Mouse (Mus musculus): ENCODE data around the gene Cltc. TPM values are rescaled to one million over a fixed set of nuclear protein-coding genes. Genes with fewer than 3 reads are reported as not detected.

Cltc gene
- polyA plus RNA-seq, 1 experiment from 2014 or later: 173 TPM

DNA sequence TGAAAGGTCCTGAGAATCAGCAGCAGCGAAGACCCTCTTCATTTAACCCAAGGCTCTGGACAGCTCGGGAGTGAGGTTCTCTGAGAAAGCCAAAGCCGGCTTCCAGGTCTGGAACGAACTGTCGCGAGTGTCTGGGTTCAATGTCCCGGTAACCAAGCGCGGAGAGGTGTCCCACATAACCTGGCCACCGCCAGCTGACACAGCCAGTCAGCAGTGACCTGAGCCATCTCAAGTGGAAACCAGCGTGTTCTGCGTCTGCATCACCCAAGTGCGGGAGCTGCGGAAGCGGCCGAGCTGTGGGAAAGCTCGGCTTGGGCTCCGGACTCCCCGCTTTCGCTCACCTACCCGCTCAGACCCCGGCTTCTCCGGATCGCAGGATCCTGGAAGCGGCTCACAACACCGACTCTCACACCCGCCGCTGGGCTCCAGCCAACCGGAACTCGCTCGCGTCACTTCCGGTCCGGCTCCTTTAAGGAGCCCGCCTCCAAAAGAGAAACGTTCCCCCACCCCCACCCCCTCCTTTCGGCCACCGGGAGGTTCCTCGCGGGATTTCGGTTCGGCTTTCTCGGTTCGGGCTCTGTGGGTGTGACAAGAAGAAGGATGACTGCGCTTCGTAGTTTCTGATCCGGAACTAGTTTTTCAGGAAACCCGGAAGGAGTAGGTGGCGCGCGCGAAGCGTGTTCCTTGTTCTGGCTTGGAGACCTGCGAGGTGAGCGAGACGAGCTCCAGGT lies 73.8 kb downstream of the Cltc start, which contains the start of the genes Vmp1 and Ptrh2:
Gene Vmp1, minus strand, starts transcription at position 442 of the 731 bp plus-strand sequence.
Gene Ptrh2, plus strand, starts transcription at position 591 of the 731 bp plus-strand sequence.
- Histone ChIP-seq H3K4me1 (replicated peaks; ENCODE audit: control insufficient read depth, insufficient read depth, low read length) (no peaks in the 10 kb centered on the region; the same call in 1 of the 2 replicates), H3K36me3 (ENCODE audit: control insufficient read depth, insufficient read depth, low read length) (no peaks in the 10 kb centered on the region), H3K9ac (ENCODE audit: low read depth, low read length) (peak within 1 kb of the TSS; percentile 83), H3K4me2 (replicated peaks; ENCODE audit: low read depth, low read length) (peak within 1 kb of the TSS; percentile 52), H3K27ac (ENCODE audit: low read depth, low read length) (peak within 1 kb of the TSS; percentile 80), H3K27me3 (ENCODE audit: control insufficient read depth, insufficient read depth, low read length) (no peaks in the 10 kb centered on the region), H3K4me3 (ENCODE audit: low read depth, low read length) (peak within 1 kb of the TSS; percentile 76), H3K9me3 (ENCODE audit: control insufficient read depth, low read length) (no peaks in the 10 kb centered on the region)
- under 1% methylated on average over 56 of the region's 56 CpGs for WGBS
- ATAC-seq (ENCODE audit: low FRiP score) (peak; percentile 95), DNase-seq (ENCODE audit: low spot score) (peak; percentile 97)

DNA sequence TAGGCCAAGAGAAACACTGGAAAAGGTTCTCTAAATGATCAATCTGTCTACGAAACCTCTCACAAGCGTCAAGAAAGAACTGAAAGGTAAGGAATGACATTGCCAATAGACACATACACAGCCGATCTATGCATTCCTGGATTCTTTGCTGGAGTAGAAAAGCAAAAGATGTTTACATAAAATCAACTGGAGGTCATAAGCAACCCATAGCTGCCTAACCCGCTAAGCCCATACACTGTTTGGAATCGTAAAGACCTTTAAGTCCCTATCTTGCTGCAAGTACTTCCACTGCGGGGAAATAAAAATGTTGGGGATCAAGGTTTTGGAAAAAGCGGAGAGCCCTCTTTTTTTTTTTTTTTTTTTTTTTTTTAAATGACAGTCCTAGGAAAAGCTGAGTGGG lies 74.5 kb downstream of the Cltc start:
- Histone ChIP-seq H3K36me3 (ENCODE audit: control insufficient read depth, insufficient read depth, low read length) (no peaks in the 10 kb centered on the region), H3K27ac (ENCODE audit: low read depth, low read length) (no peak overlapping the region), H3K4me2 (replicated peaks; ENCODE audit: low read depth, low read length) (peak overlapping the region; percentile 52), H3K4me3 (ENCODE audit: low read depth, low read length) (peak overlapping the region; percentile 76), H3K4me1 (replicated peaks; ENCODE audit: control insufficient read depth, insufficient read depth, low read length) (no peaks in the 10 kb centered on the region; the same call in 1 of the 2 replicates), H3K27me3 (ENCODE audit: control insufficient read depth, insufficient read depth, low read length) (no peaks in the 10 kb centered on the region), H3K9me3 (ENCODE audit: control insufficient read depth, low read length) (no peaks in the 10 kb centered on the region), H3K9ac (ENCODE audit: low read depth, low read length) (peak overlapping the region; percentile 83)
- ATAC-seq (ENCODE audit: low FRiP score): no peak
- DNase-seq (ENCODE audit: low spot score): no peak
- whole genome bisulfite sequencing: 43% methylated on average over 7 of the region's 7 CpGs

DNA sequence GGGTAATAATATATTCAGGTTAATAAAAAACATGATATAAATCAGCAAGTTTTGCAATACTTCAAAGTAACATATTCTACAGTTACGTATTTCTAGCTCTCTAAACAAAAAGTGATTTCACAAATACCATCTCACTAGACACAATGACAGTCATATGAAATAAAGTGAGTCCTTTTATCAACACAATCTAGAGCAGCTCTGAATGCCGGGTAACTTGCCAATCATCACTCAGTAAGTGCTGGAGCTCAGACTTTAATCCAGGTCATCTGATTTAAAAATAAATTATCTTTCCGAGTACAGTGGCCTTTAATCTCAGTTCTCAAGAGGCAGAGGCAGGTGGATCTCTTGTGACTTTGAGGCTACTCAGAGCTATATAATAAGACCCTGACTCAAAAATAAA lies 75.9 kb downstream of the Cltc start:
- H3K4me1 ChIP-seq (replicated peaks; ENCODE audit: control insufficient read depth, insufficient read depth, low read length): no peaks in the 10 kb centered on the region; the same call in 1 of the 2 replicates
- no peak overlapping the region for H3K27ac ChIP-seq (ENCODE audit: low read depth, low read length)
- H3K9me3 ChIP-seq (ENCODE audit: control insufficient read depth, low read length): no peaks in the 10 kb centered on the region
- no peak overlapping the region for H3K4me2 ChIP-seq (replicated peaks; ENCODE audit: low read depth, low read length)
- 91% methylated on average over 3 of the region's 3 CpGs for WGBS
- no peak overlapping the region for H3K9ac ChIP-seq (ENCODE audit: low read depth, low read length)
- ATAC-seq (ENCODE audit: low FRiP score): no peak
- no peaks in the 10 kb centered on the region for H3K36me3 ChIP-seq (ENCODE audit: control insufficient read depth, insufficient read depth, low read length)
- no peak for DNase-seq (ENCODE audit: low spot score)
- H3K27me3 ChIP-seq (ENCODE audit: control insufficient read depth, insufficient read depth, low read length): no peaks in the 10 kb centered on the region
- H3K4me3 ChIP-seq (ENCODE audit: low read depth, low read length): no peak overlapping the region

DNA sequence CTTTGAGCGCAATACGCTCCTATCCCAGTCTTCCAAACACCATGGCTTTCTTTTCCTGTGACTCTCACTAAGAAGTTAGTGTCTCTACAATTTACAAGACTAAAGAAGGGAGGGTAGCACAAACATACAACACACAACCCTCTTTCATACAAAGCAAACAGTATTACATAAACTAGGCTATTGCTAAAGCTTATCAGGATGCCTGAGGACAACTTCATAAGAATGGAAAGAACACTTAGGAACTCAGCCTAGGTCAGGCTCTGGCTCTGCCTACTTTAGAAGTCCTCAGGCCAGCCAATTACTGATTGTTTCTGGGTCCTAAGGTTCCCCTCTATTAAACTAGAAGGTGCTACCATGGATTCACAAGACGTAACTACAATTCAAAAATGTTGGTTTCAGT lies 76.6 kb downstream of the Cltc start:
- Histone ChIP-seq H3K36me3 (ENCODE audit: control insufficient read depth, insufficient read depth, low read length) (no peaks in the 10 kb centered on the region), H3K27me3 (ENCODE audit: control insufficient read depth, insufficient read depth, low read length) (no peaks in the 10 kb centered on the region), H3K9me3 (ENCODE audit: control insufficient read depth, low read length) (no peaks in the 10 kb centered on the region), H3K27ac (ENCODE audit: low read depth, low read length) (no peak overlapping the region), H3K4me3 (ENCODE audit: low read depth, low read length) (no peak overlapping the region), H3K4me2 (replicated peaks; ENCODE audit: low read depth, low read length) (no peak overlapping the region), H3K4me1 (replicated peaks; ENCODE audit: control insufficient read depth, insufficient read depth, low read length) (no peaks in the 10 kb centered on the region; the same call in 1 of the 2 replicates), H3K9ac (ENCODE audit: low read depth, low read length) (no peak overlapping the region)
- DNase-seq (ENCODE audit: low spot score): no peak
- WGBS: 93% methylated on average over 3 of the region's 3 CpGs
- no peak for ATAC-seq (ENCODE audit: low FRiP score)

DNA sequence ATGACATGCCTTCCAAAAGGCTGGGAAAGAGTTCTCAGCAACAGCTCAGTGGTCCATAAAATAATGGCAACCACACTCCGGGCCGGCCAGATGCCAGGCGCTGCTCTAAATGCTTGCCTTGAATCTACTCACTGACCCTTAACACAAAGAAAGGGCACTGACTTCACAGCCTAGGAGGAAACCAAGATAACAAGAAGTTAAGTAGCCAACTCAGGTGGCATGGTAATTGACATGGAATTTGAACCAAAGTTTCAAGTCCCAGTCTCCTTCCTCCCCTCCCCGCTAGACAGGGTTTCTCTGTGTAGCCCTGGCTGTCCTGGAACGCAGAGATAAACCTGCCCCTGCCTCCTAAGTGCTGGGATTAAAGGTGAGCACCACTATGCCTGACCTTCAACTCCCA lies 78.4 kb downstream of the Cltc start:
- DNase-seq (ENCODE audit: low spot score) (no peak), ATAC-seq (ENCODE audit: low FRiP score) (no peak)
- H3K36me3 ChIP-seq (ENCODE audit: control insufficient read depth, insufficient read depth, low read length): no peaks in the 10 kb centered on the region
- 61% methylated on average over 5 of the region's 5 CpGs for WGBS
- H3K4me1 ChIP-seq (replicated peaks; ENCODE audit: control insufficient read depth, insufficient read depth, low read length): no peaks in the 10 kb centered on the region
- no peaks in the 10 kb centered on the region for H3K9me3 ChIP-seq (ENCODE audit: control insufficient read depth, low read length)
- H3K27ac ChIP-seq (ENCODE audit: low read depth, low read length): no peak overlapping the region
- no peaks in the 10 kb centered on the region for H3K27me3 ChIP-seq (ENCODE audit: control insufficient read depth, insufficient read depth, low read length)
- no peak overlapping the region for H3K4me2 ChIP-seq (replicated peaks; ENCODE audit: low read depth, low read length)
- no peak overlapping the region for H3K4me3 ChIP-seq (ENCODE audit: low read depth, low read length)
- no peak overlapping the region for H3K9ac ChIP-seq (ENCODE audit: low read depth, low read length)

DNA sequence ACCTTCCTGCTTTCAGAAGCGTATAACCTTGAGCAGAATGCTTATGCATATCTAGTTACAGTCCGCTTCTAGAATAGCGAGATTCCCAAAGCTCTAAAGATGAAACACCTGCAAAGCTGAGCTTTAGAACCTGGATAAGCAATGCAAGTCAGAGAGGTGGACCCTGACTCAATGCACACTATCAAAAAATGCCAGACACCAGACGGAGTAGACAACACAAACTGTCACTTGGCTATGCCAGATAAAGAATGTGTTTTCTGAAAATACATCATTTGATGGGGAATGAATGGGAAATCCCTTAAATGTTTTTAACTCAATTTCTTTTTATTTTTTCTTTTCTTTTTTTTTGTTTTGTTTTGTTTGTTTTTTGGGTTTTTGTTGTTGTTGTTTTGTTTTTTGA lies 81.8 kb downstream of the Cltc start:
- 93% methylated on average over 4 of the region's 4 CpGs for WGBS
- H3K4me3 ChIP-seq (ENCODE audit: low read depth, low read length): no peak overlapping the region
- H3K27ac ChIP-seq (ENCODE audit: low read depth, low read length): no peak overlapping the region
- H3K9ac ChIP-seq (ENCODE audit: low read depth, low read length): no peak overlapping the region
- no peaks in the 10 kb centered on the region for H3K4me1 ChIP-seq (replicated peaks; ENCODE audit: control insufficient read depth, insufficient read depth, low read length)
- DNase-seq (ENCODE audit: low spot score) (no peak), ATAC-seq (ENCODE audit: low FRiP score) (no peak)
- no peaks in the 10 kb centered on the region for H3K36me3 ChIP-seq (ENCODE audit: control insufficient read depth, insufficient read depth, low read length)
- no peaks in the 10 kb centered on the region for H3K9me3 ChIP-seq (ENCODE audit: control insufficient read depth, low read length)
- no peak overlapping the region for H3K4me2 ChIP-seq (replicated peaks; ENCODE audit: low read depth, low read length)
- no peaks in the 10 kb centered on the region for H3K27me3 ChIP-seq (ENCODE audit: control insufficient read depth, insufficient read depth, low read length)

DNA sequence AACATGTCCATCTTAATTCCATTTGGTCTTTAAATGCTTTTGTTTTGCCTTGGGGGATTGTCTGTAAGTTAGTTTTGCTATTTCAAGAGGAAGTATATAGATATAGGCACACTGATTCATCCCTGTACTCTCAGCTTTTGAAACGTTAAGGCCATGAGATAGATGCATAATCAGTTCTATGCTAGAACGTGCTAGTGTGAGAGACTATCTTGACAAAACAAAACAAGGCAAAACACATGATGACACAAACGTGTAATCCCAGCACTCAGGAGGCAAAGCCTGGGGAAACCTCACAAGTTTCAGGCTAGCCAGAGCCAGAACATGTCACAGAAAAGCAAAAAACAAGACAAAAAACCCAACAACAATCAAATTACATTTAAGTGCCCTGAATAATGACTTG lies 84.6 kb downstream of the Cltc start:
- Histone ChIP-seq H3K4me2 (replicated peaks; ENCODE audit: low read depth, low read length) (no peak overlapping the region), H3K27ac (ENCODE audit: low read depth, low read length) (no peak overlapping the region), H3K9ac (ENCODE audit: low read depth, low read length) (no peak overlapping the region), H3K4me3 (ENCODE audit: low read depth, low read length) (no peak overlapping the region), H3K36me3 (ENCODE audit: control insufficient read depth, insufficient read depth, low read length) (no peaks in the 10 kb centered on the region), H3K9me3 (ENCODE audit: control insufficient read depth, low read length) (no peaks in the 10 kb centered on the region), H3K4me1 (replicated peaks; ENCODE audit: control insufficient read depth, insufficient read depth, low read length) (no peaks in the 10 kb centered on the region), H3K27me3 (ENCODE audit: control insufficient read depth, insufficient read depth, low read length) (no peaks in the 10 kb centered on the region)
- WGBS: 85% methylated on average over 3 of the region's 3 CpGs
- DNase-seq (ENCODE audit: low spot score) (no peak), ATAC-seq (ENCODE audit: low FRiP score) (no peak)

DNA sequence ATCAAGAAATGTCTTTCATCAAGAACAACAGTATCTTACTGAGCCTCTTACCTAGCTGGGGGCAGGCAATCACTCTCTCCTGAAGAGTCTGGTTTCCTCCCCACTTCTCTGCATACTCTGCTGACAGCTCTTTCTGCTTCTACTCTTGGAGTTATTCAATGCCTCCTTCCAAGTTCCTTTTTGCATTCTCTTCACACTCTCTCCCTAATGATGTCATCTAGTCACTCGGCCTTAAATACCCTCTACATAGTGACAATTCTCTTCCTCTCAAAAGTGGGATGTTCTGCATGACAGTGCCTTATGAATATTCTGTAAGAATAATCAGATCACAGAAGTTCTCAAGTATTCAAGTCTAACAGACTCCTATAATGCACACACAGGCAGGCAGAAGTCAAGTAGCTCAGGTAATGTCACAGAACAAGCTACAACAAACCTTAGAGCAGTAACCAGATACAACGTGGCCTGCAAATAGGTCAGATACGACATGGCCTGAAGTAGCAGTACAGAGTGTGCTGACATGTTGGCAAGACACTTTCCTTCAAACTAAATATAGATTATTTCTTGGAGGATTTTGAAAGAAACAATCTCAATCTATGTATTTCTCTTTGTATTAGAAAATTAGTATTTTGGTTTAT lies 86.2 kb downstream of the Cltc start:
- H3K4me3 ChIP-seq (ENCODE audit: low read depth, low read length): no peak overlapping the region
- H3K4me2 ChIP-seq (replicated peaks; ENCODE audit: low read depth, low read length): no peak overlapping the region
- no peaks in the 10 kb centered on the region for H3K36me3 ChIP-seq (ENCODE audit: control insufficient read depth, insufficient read depth, low read length)
- H3K27me3 ChIP-seq (ENCODE audit: control insufficient read depth, insufficient read depth, low read length): no peaks in the 10 kb centered on the region
- H3K4me1 ChIP-seq (replicated peaks; ENCODE audit: control insufficient read depth, insufficient read depth, low read length): no peaks in the 10 kb centered on the region
- WGBS: 72% methylated on average over 3 of the region's 3 CpGs
- ATAC-seq (ENCODE audit: low FRiP score): no peak
- H3K9ac ChIP-seq (ENCODE audit: low read depth, low read length): no peak overlapping the region
- no peak for DNase-seq (ENCODE audit: low spot score)
- H3K27ac ChIP-seq (ENCODE audit: low read depth, low read length): no peak overlapping the region
- H3K9me3 ChIP-seq (ENCODE audit: control insufficient read depth, low read length): no peaks in the 10 kb centered on the region

DNA sequence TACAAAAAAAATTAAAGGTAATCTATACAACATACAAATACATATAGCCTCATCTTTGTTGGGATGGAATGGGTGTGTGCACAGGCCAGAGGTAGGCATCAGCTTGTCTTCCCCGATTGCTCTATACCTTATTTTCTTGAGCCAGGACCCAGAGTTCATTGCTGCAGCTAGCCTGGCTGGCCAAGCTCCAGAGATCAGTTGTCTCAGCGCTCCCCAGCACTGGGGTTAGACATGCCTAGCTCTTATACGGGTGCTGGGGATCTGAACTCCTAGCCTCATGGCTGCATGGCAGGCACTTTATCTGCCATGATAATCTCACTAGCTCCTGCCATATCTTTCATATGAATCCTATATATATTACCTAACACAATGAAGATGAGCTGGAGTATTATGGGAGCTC lies 89.2 kb downstream of the Cltc start:
- 92% methylated on average over 3 of the region's 3 CpGs for WGBS
- no peaks in the 10 kb centered on the region for H3K4me1 ChIP-seq (replicated peaks; ENCODE audit: control insufficient read depth, insufficient read depth, low read length)

More for the DNA sequence above, 89.2 kb downstream of the Cltc start:
- H3K27me3 ChIP-seq (ENCODE audit: control insufficient read depth, insufficient read depth, low read length): no peaks in the 10 kb centered on the region
- no peaks in the 10 kb centered on the region for H3K36me3 ChIP-seq (ENCODE audit: control insufficient read depth, insufficient read depth, low read length)
- no peak overlapping the region for H3K9ac ChIP-seq (ENCODE audit: low read depth, low read length)
- H3K27ac ChIP-seq (ENCODE audit: low read depth, low read length): no peak overlapping the region
- ATAC-seq (ENCODE audit: low FRiP score) (no peak), DNase-seq (ENCODE audit: low spot score) (no peak)
- no peaks in the 10 kb centered on the region for H3K9me3 ChIP-seq (ENCODE audit: control insufficient read depth, low read length)
- H3K4me2 ChIP-seq (replicated peaks; ENCODE audit: low read depth, low read length): no peak overlapping the region
- H3K4me3 ChIP-seq (ENCODE audit: low read depth, low read length): no peak overlapping the region
